Mouse (Mus musculus) lung, adult 2 months (tissue): Measurements from ENCODE around the gene Csf1. TPM values are rescaled to one million over a fixed set of nuclear protein-coding genes. Genes with fewer than 3 reads are reported as not detected.

ENCODE experiments used
- DNase-seq: peaks from one replicate; pipeline ENCODE4 v3.0.0; 2022
- H3K4me1 ChIP-seq: fragments of 200-500 bp; 2 replicates; pipeline ENCODE4 v1.6.1; 2011; ENCODE audit warnings: low read length; ENCODE audit not compliant: control insufficient read depth, insufficient read depth
- H3K4me3 ChIP-seq: fragments of 200-500 bp; replicated peaks from 2 replicates; pipeline ENCODE3; 2011; ENCODE audit warnings: low read depth, mild to moderate bottlenecking, control low read depth, low read length; ENCODE audit errors: extremely low read depth
- CTCF ChIP-seq: fragments of 200-500 bp; IDR thresholded peaks from 2 replicates; pipeline ENCODE4 v1.5.1; 2011; ENCODE audit warnings: mild to moderate bottlenecking, low read length, control low read depth; ENCODE audit not compliant: insufficient read depth
- POLR2A ChIP-seq: fragments of 200-500 bp; IDR thresholded peaks from 2 replicates; pipeline ENCODE4 v1.6.1; 2011; ENCODE audit warnings: low read depth, mild to moderate bottlenecking, control low read depth, low read length, borderline replicate concordance; ENCODE audit errors: extremely low read depth
- WGBS: fragments of 180-500 bp; shearing (Covaris S2); methylation state at CpG from one replicate; pipeline ENCODE4 v1.1.7; 2018; 5-methylcytosine and 5-hydroxymethylcytosine counted together
- polyA plus RNA-seq: library from polyadenylated mRNA; depleted of rRNA; stranded (reverse); fragments of >200 nt; gene quantifications from 2 replicates; pipeline ENCODE4 v1.2.3, GENCODE M21; 2012

Gene Csf1
- polyA plus RNA-seq, 1 experiment, result 32.5 TPM

DNA sequence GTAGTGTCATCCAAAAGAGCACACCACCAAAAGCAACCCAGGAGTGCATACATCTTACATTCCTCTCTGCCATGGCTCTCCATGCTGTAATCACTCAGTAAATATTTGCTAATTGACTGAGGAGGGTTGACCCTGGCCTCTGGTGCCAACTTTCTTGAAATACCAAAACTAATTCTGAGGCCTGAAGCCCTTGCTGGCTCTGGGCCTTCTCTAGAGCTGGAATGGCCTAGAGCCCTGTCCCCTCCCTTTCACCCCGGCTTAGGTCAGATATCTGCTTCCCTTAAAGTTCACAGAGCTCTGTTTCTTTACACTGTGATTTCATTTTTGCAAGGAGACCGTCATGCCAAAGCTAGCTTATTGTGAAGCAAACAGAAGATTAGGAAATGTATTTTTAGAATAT lies 6.5 kb upstream of the Csf1 start:
- no peak overlapping the region for H3K4me3 ChIP-seq
- TF ChIP-seq POLR2A, result no peak
- no peak for TF ChIP-seq CTCF
- DNase-seq, result peak; percentile 43
- H3K4me1 ChIP-seq, result peaks cover 9% of the 10 kb centered on the region; the same call in 1 of the 2 replicates
- WGBS, result 31% methylated on average over 2 of the region's 2 CpGs

DNA sequence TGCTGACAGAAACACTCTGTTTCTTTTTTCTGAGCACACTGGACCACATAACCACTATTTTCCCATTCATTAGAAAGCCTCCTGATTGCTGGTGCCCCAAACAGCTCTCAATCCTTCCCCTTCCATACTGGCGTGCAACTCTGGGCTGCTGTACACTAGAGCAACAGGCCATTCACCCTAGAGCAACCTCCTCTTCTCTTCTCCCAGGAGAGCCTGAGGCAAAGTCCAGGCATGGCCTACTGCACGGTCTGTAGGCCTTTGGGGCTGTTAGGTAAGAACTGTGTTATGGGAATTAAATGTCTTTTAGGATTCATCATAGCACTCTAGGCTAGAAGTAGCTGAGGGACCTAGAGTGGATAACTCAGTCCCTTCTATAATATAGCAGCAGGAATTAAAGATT lies 5.7 kb upstream of the Csf1 start:
- 95% methylated on average over 2 of the region's 2 CpGs for WGBS

DNA sequence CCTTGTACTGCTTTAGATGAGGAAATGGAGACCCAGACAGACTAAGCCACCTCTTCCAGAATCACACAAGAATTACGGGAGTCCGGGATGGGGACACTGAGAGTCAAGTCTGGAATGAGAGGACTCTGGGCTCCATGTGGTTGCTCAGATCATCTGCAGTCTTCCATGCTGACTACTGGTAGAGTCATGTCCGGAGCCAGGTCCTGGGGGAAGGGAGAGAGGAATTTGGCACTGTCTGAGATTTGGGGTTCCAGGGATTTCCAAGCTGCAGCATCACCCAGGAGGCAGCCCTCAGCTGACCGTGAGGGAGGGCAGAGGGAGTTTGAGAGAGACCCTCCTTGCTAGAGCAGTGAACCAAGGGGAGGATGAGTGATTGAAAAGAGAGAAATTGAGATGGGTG lies 3.3 kb upstream of the Csf1 start:
- Histone ChIP-seq H3K4me3 (no peak overlapping the region), H3K4me1 (peaks cover 11% of the 10 kb centered on the region)
- WGBS, result 73% methylated on average over 4 of the region's 4 CpGs
- no peak for DNase-seq
- TF ChIP-seq CTCF (no peak), POLR2A (no peak)

More for the DNA sequence above, 5.7 kb upstream of the Csf1 start:
- no peak for TF ChIP-seq CTCF
- no peak for TF ChIP-seq POLR2A
- DNase-seq, result no peak
- peaks cover 9% of the 10 kb centered on the region; the same call in 1 of the 2 replicates for H3K4me1 ChIP-seq
- no peak overlapping the region for H3K4me3 ChIP-seq

- no peak for DNase-seq
- Histone ChIP-seq H3K4me3 (no peak overlapping the region), H3K4me1 (peaks cover 10% of the 10 kb centered on the region)
- no peak for TF ChIP-seq CTCF
- TF ChIP-seq POLR2A, result no peak
- WGBS, result 98% methylated on average over 5 of the region's 5 CpGs
Observed at GRCm38 (mm10) chr3:107761446-107761845, 1.2 kb upstream of the Csf1 start.

DNA sequence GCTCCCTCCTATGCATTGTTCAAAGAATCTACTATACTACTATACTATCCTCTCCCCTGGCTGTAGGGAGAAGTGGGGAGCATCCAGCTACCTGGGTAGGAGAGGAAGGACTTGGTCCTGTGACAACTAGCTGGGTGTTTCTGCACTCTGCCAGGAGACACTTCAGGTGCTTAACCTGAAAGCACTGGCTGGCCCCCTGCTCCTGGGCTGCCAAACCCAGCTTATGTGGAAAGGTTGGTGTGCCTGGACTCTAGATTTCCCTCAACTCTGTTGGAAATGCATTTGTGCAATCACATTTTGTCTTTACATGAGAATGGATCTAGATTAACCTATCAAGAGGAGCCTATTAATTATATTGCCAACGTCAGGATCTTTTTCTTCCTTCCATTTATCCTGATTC lies 502 bp upstream of the Csf1 start:
- Histone ChIP-seq H3K4me3 (no peak overlapping the region), H3K4me1 (peaks cover 11% of the 10 kb centered on the region)
- WGBS, result 79% methylated on average over 1 of the region's 1 CpGs
- DNase-seq, result no peak
- no peak for TF ChIP-seq CTCF
- TF ChIP-seq POLR2A, result no peak

- DNase-seq, result no peak
- 19% methylated on average over 3 of the region's 3 CpGs for WGBS
- TF ChIP-seq POLR2A, result peak; percentile 13; the same call in 1 of the 2 replicates
- no peak for TF ChIP-seq CTCF
- peak overlapping the region; percentile 85 for H3K4me3 ChIP-seq
- H3K4me1 ChIP-seq, result peaks cover 11% of the 10 kb centered on the region
Observed at GRCm38 (mm10) chr3:107758638-107759037, 1.6 kb downstream of the Csf1 start.

DNA sequence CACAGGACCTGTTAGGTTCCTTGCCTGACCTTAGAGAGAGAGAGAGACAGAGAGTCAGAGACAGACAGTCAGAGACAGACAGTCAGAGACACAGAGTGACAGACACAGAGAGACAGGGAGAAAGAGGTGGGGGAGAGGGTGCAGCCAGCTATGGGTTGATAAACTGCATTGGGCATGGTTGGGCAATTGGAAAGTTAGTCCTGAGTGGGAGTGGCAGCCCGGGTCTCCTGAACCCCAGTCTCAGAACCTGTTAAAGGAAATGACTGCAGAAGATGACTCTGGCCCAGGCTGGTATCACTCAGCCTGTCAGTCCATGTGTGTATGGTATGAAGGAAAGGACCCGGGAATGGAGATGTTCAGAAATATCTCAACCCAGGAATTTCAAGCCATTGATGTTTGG lies 2.1 kb downstream of the Csf1 start:
- TF ChIP-seq POLR2A (no peak), CTCF (no peak)
- 44% methylated on average over 2 of the region's 2 CpGs for whole genome bisulfite sequencing
- Histone ChIP-seq H3K4me3 (peak overlapping the region; percentile 85), H3K4me1 (peaks cover 11% of the 10 kb centered on the region)
- DNase-seq, result no peak

DNA sequence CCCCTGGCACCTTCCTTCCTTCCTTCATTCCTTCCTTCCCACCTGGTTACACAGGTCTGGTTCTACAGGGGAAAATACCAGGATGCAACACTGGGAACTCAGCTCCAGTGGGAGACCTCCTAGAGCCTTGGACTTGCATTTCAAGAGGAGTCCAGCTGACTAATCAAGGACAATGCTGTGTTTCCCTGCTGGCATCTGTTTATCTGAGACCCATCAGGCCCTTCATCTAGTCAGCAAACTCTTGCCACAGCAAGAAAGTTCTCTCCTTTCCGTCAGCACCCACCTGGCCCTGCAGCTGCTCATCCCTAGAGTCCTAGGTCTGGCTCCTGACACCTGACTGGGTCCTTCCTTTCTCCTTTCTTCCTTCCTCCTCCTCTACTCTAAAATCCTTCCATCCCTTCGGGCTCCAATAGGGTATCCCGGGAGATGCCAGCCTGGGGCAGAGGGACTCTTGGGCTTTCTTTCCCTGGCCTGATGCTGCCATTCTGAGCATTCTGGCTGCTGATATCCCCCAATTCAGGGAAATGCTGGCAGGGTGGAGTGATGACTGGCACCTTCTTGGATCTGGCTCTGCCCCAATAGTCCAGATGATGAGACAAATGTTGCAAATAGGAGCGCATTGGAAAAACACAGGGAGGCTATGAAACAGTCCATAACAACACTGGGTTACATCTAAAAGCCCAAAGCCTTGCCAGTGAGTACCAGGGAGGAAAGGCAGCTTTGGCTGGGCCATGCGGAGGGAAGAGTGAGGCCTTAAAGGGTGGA lies 2.7 kb downstream of the Csf1 start:
- peak overlapping the region; percentile 40 for H3K4me3 ChIP-seq
- no peak for TF ChIP-seq POLR2A
- TF ChIP-seq CTCF, result no peak
- peaks cover 11% of the 10 kb centered on the region for H3K4me1 ChIP-seq
- no peak for DNase-seq
- WGBS, result 66% methylated on average over 5 of the region's 5 CpGs

DNA sequence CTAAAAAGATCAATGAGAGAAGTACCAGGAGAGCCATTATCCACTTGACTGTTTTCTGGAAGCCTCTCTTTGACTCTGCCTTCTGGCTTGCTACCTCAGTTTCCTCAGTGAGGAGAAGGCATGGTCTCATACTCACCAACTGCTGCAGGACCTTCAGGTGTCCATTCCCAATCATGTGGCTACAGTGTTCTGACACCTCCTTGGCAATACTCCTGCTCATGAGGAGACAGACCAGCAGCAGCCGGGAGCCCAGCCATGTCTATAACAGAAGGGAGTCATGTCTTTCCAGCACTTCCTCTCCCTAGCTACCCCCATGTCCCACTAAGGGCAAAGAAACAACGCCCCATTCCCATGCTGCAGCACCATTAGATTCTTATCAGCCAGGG lies 3.8 kb downstream of the Csf1 start:
- H3K4me1 ChIP-seq, result peaks cover 11% of the 10 kb centered on the region
- TF ChIP-seq POLR2A (no peak), CTCF (no peak)
- DNase-seq, result no peak
- no peak overlapping the region for H3K4me3 ChIP-seq
- 55% methylated on average over 2 of the region's 2 CpGs for WGBS
